Mouse (Mus musculus) forebrain, postnatal 0 days (tissue): ENCODE results near the gene Ttll12. TPM values are rescaled to one million over a fixed set of nuclear protein-coding genes. Genes with fewer than 3 reads are reported as not detected.

Experiments used
- ATAC-seq: fragments of 200-750 bp; cut with Nextera tagmentation; 2 replicates; pipeline ENCODE4 v1.8.0; 2017; ENCODE audit warnings: mild to moderate bottlenecking, moderate library complexity
- DNase-seq: peaks from one replicate; pipeline ENCODE4 v3.0.0-alpha.2; 2015
- H3K27ac ChIP-seq: fragments of 300-500 bp; sonication (generic); 2 replicates; pipeline ENCODE4 v1.5.1; 2014; ENCODE audit warnings: low read depth, mild to moderate bottlenecking, antibody characterized with exemption, low read length, moderate library complexity, mixed read lengths
- H3K27me3 ChIP-seq: fragments of 300-500 bp; sonication (generic); 2 replicates; pipeline ENCODE4 v1.6.1; 2014; ENCODE audit warnings: mild to moderate bottlenecking, low read length, mixed read lengths; ENCODE audit not compliant: insufficient read depth
- H3K36me3 ChIP-seq: fragments of 300-500 bp; sonication (generic); 2 replicates; pipeline ENCODE4 v1.6.1; 2014; ENCODE audit warnings: mild to moderate bottlenecking, moderate library complexity; ENCODE audit not compliant: insufficient read depth
- H3K4me1 ChIP-seq: fragments of 300-500 bp; sonication (generic); 2 replicates; pipeline ENCODE4 v1.6.1; 2014; ENCODE audit warnings: antibody characterized with exemption; ENCODE audit not compliant: insufficient read depth
- H3K4me2 ChIP-seq: fragments of 300-500 bp; sonication (generic); 2 replicates; pipeline ENCODE4 v1.6.1; 2014; ENCODE audit warnings: low read depth, mild to moderate bottlenecking, moderate library complexity
- H3K4me3 ChIP-seq: fragments of 300-500 bp; sonication (generic); 2 replicates; pipeline ENCODE4 v1.5.1; 2014; ENCODE audit warnings: low read depth, low read length, mixed read lengths
- H3K9ac ChIP-seq: fragments of 300-500 bp; sonication (generic); 2 replicates; pipeline ENCODE4 v1.6.1; 2014; ENCODE audit warnings: mild to moderate bottlenecking
- H3K9me3 ChIP-seq: fragments of 300-500 bp; sonication (generic); 2 replicates; pipeline ENCODE4 v1.6.1; 2016; ENCODE audit warnings: low read length
- CTCF ChIP-seq: sonication (generic); IDR thresholded peaks from 2 replicates; pipeline ENCODE4 v1.5.1; 2016; ENCODE audit warnings: antibody characterized with exemption, control low read depth, low read depth
- WGBS: fragments of 180-500 bp; shearing (Covaris S2); extraction: QIAGEN DNeasy Blood & Tissue Kit; methylation state at CpG from one replicate; pipeline ENCODE4 v1.1.7; 2014; 5-methylcytosine and 5-hydroxymethylcytosine counted together
- polyA plus RNA-seq: library from polyadenylated mRNA; unstranded; fragments of >200 nt; fragmentation: Nextera tagmentation; extraction: Ambion mirVana; gene quantifications from 2 replicates; pipeline ENCODE4 v1.2.1, GENCODE M21; 2015
- total RNA-seq: library from RNA; depleted of rRNA; stranded (reverse); fragments of >200 nt; gene quantifications from 2 replicates; pipeline ENCODE4 v1.2.3, GENCODE M21; 2014; rRNA removed

Gene Ttll12
- 42.9 and 43.3 TPM in 2 replicates for total RNA-seq
- 34.8 and 38.7 TPM in 2 replicates for polyA plus RNA-seq

- Histone ChIP-seq H3K9ac (peak within 1 kb of the TSS; percentile 73), H3K36me3 (0 out of 2 replicates have a peak, but pooled peaks cover 7% of the 10 kb centered on the region), H3K27me3 (no peaks in the 10 kb centered on the region), H3K27ac (peak within 1 kb of the TSS; percentile 78), H3K4me3 (peak within 1 kb of the TSS; percentile 64), H3K9me3 (no peaks in the 10 kb centered on the region), H3K4me1 (peaks cover 16% of the 10 kb centered on the region; the same call in 1 of the 2 replicates), H3K4me2 (peak within 1 kb of the TSS; percentile 83)
- ATAC-seq: peak; percentile 98
- TF ChIP-seq CTCF: peak; percentile 34
- 1% methylated on average over 68 of the region's 68 CpGs for WGBS
- peak; percentile 99 for DNase-seq
Observed at GRCm38 (mm10) chr15:83594513-83595363, at the start of gene Ttll12. Gene Ttll12, minus strand, starts transcription at chr15:83595157.

GRCm38 (mm10) chr15:83642518-83642917 is 47.6 kb upstream of the Ttll12 start:
- no peak for ATAC-seq
- Histone ChIP-seq H3K9ac (no peak overlapping the region), H3K4me3 (no peak overlapping the region), H3K27ac (no peak overlapping the region), H3K36me3 (no peaks in the 10 kb centered on the region), H3K4me1 (no peaks in the 10 kb centered on the region), H3K4me2 (no peak overlapping the region), H3K9me3 (no peaks in the 10 kb centered on the region), H3K27me3 (no peaks in the 10 kb centered on the region)
- no peak for TF ChIP-seq CTCF
- no peak for DNase-seq
- 93% methylated on average over 6 of the region's 6 CpGs for WGBS

- Histone ChIP-seq H3K9ac (no peak overlapping the region), H3K36me3 (no peaks in the 10 kb centered on the region), H3K27me3 (no peaks in the 10 kb centered on the region), H3K9me3 (no peaks in the 10 kb centered on the region), H3K27ac (no peak overlapping the region), H3K4me1 (no peaks in the 10 kb centered on the region), H3K4me2 (no peak overlapping the region), H3K4me3 (no peak overlapping the region)
- WGBS: 80% methylated on average over 4 of the region's 4 CpGs
- no peak for DNase-seq
- ATAC-seq: no peak
- no peak for TF ChIP-seq CTCF
Observed at GRCm38 (mm10) chr15:83640208-83640607, 45.3 kb upstream of the Ttll12 start.

GRCm38 (mm10) chr15:83639160-83639559 is 44.2 kb upstream of the Ttll12 start:
- ATAC-seq: no peak
- TF ChIP-seq CTCF: no peak
- 73% methylated on average over 3 of the region's 3 CpGs for WGBS

GRCm38 (mm10) chr15:83638196-83638899 is 43.4 kb upstream of the Ttll12 start:
- Histone ChIP-seq H3K4me1 (no peaks in the 10 kb centered on the region), H3K9me3 (no peaks in the 10 kb centered on the region), H3K36me3 (no peaks in the 10 kb centered on the region), H3K27me3 (no peaks in the 10 kb centered on the region), H3K4me3 (no peak overlapping the region), H3K9ac (no peak overlapping the region), H3K4me2 (no peak overlapping the region), H3K27ac (no peak overlapping the region)
- TF ChIP-seq CTCF: no peak
- DNase-seq (no peak), ATAC-seq (no peak)
- WGBS: 91% methylated on average over 20 of the region's 20 CpGs

More at GRCm38 (mm10) chr15:83639160-83639559, 44.2 kb upstream of the Ttll12 start:
- Histone ChIP-seq H3K4me3 (no peak overlapping the region), H3K36me3 (no peaks in the 10 kb centered on the region), H3K9ac (no peak overlapping the region), H3K4me1 (no peaks in the 10 kb centered on the region), H3K27ac (no peak overlapping the region), H3K4me2 (no peak overlapping the region), H3K9me3 (no peaks in the 10 kb centered on the region), H3K27me3 (no peaks in the 10 kb centered on the region)
- DNase-seq: no peak

GRCm38 (mm10) chr15:83636759-83637158 is 41.8 kb upstream of the Ttll12 start:
- Histone ChIP-seq H3K9ac (no peak overlapping the region), H3K36me3 (no peaks in the 10 kb centered on the region), H3K4me2 (no peak overlapping the region), H3K27ac (no peak overlapping the region), H3K4me1 (no peaks in the 10 kb centered on the region), H3K9me3 (no peaks in the 10 kb centered on the region), H3K4me3 (no peak overlapping the region), H3K27me3 (no peaks in the 10 kb centered on the region)
- no peak for TF ChIP-seq CTCF
- DNase-seq (no peak), ATAC-seq (no peak)
- 78% methylated on average over 6 of the region's 6 CpGs for WGBS

- no peak for ATAC-seq
- 73% methylated on average over 3 of the region's 3 CpGs for WGBS
Observed at GRCm38 (mm10) chr15:83635251-83635650, 40.3 kb upstream of the Ttll12 start.

More at GRCm38 (mm10) chr15:83635251-83635650, 40.3 kb upstream of the Ttll12 start:
- no peak overlapping the region for H3K4me2 ChIP-seq
- peaks cover 1% of the 10 kb centered on the region; the same call in 1 of the 2 replicates for H3K36me3 ChIP-seq
- H3K9ac ChIP-seq: no peak overlapping the region
- TF ChIP-seq CTCF: no peak
- H3K27me3 ChIP-seq: no peaks in the 10 kb centered on the region
- no peak for DNase-seq
- no peaks in the 10 kb centered on the region for H3K9me3 ChIP-seq
- no peaks in the 10 kb centered on the region for H3K4me1 ChIP-seq
- no peak overlapping the region for H3K27ac ChIP-seq
- H3K4me3 ChIP-seq: no peak overlapping the region
